Mouse (Mus musculus): ENCODE measurements around the gene Skida1. TPM values are rescaled to one million over a fixed set of nuclear protein-coding genes. Genes with fewer than 3 reads are reported as not detected.

Skida1 gene
- polyA plus RNA-seq, 1 experiment, result 25.4 TPM

DNA sequence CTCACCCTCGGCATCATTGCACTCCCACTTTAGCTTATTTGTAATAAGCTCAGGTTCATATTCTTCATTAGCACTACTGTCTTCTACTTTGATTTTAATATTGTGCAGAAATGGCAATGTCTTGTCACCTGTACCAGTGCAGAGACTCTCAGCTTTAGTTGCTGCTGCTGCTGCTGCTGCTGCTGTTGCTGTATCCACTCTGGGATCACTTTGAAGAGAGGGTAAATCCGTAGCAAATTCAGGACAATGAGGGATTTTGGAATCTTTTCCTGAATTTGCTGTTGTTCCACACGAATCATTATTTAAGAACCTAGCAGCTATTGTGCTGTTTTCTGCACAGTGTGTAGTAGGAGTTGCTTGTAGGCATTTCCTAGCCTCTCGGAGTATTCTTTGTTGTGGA is 2.7 kb downstream of the Skida1 start:
- TF ChIP-seq CTCF (IDR thresholded peaks at IDR 0.05; ENCODE audit: borderline replicate concordance, extremely low read depth, insufficient read depth, insufficient read length) (no peak), POLR2A (IDR thresholded peaks at IDR 0.05; ENCODE audit: borderline replicate concordance, extremely low read depth, insufficient read depth, insufficient read length, poor library complexity, severe bottlenecking) (no peak)
- DNase-seq (ENCODE audit: low read depth), result peak; percentile 68

DNA sequence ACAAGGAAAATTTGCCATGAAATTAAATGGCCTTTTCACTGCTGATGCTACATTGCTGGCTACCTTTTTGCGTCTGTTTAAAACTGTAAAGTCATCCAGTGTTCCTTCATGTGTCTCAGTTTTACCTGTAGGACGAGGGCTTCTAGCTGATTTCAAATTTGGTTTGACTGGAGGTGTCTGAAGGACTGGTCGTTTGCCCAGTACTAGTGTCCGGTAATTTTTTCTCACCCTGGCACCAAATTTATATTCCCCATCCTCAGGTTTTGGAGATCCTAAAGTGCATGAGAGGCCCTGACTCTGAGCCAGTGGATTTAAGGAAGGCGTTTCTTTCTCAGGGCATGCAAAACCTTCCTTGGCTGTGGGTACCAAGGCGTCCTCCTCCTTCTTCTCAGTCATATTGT is 3.1 kb downstream of the Skida1 start:
- no peak for TF ChIP-seq CTCF (IDR thresholded peaks at IDR 0.05; ENCODE audit: borderline replicate concordance, extremely low read depth, insufficient read depth, insufficient read length)
- no peak for TF ChIP-seq POLR2A (IDR thresholded peaks at IDR 0.05; ENCODE audit: borderline replicate concordance, extremely low read depth, insufficient read depth, insufficient read length, poor library complexity, severe bottlenecking)
- peak; percentile 62 for DNase-seq (ENCODE audit: low read depth)

DNA sequence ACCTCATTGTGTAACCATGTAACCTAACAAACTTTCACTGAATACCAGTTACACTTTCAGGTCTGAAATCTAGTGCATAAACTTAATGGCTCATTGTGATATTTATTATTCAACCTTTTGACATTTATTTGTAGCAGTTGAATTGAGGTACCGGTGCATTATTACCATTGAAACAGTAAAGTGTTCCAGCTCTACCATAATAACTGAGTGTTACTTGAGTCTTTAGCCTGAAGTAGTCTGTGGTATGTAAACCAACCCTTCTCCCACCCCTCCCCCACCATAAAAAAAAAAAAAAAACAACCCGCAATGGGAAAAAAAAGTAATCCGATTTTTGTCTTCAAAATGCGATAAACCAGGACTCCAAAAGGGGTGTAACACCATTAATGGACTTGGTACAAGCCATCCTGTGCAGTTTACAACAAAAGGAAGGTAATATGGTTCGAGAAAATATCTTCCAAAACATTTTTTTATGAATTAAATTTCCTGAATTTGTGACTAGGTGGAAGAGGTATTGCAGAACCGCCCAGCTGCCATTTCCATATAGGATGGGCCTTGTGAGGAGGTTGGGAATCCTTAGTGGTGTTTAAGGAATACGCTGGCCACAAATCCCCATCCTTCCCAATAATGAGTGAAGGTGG is 3.6 kb downstream of the Skida1 start:
- no peak for TF ChIP-seq POLR2A (IDR thresholded peaks at IDR 0.05; ENCODE audit: borderline replicate concordance, extremely low read depth, insufficient read depth, insufficient read length, poor library complexity, severe bottlenecking)
- TF ChIP-seq CTCF (IDR thresholded peaks at IDR 0.05; ENCODE audit: borderline replicate concordance, extremely low read depth, insufficient read depth, insufficient read length), result no peak
- peak; percentile 63 for DNase-seq (ENCODE audit: low read depth)

DNA sequence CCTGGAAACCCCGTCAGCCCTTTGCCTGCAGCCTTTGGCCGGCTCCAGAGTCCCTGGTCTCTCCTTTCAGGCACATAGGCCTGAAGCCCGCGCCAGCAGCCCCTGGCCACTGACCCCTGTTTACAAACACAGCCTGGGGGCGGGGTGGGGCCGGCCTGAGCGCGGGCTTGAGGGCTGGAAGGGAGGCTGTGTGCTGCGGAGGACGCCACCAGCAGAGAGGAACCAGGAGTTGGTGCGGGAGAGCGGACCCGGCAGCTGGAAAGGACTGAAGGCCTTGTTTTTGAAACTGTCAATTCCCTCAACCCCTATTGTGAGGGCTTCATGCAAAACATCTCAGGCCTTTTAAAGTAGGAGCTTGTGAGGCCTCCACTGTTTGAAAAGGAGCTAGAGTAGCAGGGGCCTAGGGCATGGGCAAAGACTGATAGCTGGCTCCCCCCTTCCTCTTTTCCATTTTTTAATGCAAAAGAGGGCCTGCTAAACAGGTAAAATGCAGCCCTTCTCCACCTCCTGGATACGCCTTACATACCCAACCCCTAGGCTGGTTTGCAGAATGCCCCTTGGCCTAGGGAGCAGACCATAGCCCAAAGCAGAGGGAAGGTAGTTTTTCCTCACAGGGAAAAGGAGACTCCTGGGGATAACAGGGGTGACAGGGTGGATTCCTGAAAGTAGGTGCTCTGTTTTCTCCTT is 7.5 kb downstream of the Skida1 start:
- peak; percentile 97 for DNase-seq (ENCODE audit: low read depth)
- no peak for TF ChIP-seq POLR2A (IDR thresholded peaks at IDR 0.05; ENCODE audit: borderline replicate concordance, extremely low read depth, insufficient read depth, insufficient read length, poor library complexity, severe bottlenecking)

DNA sequence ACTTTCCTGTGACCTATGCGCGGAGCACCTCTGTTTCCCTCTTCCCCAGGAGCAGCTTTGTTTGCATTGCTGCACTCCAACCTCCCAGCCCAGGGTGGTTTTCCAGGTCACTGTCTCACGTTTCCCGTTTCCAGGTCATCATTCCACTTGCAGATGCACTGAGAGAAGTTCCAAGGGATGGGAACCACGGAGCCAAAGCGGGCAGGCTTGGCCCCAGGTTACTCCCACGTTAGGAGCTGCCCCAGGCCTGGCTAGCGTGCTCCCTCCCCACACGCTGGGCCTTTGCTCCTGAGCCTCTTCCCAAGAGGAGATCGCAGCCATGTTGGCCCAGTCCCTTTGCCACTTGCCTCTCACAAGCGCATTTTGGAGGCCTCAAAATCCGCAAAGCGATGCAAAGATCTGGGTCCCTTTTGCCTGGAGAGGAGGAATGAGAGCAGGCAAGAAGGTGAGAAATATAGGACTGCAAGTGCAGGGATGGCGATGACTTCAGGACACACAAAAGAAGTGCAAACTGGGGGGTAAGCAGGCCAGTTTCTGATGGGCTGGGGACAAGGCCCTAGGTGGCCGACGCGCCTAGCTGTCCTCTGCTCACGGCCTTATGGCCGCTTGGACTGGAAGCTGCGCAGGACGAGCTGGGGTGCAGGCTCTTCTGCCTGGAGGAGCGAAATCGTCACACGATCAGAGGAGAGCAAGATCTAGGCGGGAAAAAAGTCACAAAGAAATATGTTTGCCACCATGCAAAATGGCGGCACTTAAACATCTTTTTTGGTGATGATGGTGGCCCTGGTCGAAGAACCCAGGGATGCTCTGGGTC is 8.3 kb downstream of the Skida1 start:
- peak; percentile 80 for DNase-seq (ENCODE audit: low read depth)
- TF ChIP-seq POLR2A (IDR thresholded peaks at IDR 0.05; ENCODE audit: borderline replicate concordance, extremely low read depth, insufficient read depth, insufficient read length, poor library complexity, severe bottlenecking) (no peak), CTCF (IDR thresholded peaks at IDR 0.05; ENCODE audit: borderline replicate concordance, extremely low read depth, insufficient read depth, insufficient read length) (no peak)

DNA sequence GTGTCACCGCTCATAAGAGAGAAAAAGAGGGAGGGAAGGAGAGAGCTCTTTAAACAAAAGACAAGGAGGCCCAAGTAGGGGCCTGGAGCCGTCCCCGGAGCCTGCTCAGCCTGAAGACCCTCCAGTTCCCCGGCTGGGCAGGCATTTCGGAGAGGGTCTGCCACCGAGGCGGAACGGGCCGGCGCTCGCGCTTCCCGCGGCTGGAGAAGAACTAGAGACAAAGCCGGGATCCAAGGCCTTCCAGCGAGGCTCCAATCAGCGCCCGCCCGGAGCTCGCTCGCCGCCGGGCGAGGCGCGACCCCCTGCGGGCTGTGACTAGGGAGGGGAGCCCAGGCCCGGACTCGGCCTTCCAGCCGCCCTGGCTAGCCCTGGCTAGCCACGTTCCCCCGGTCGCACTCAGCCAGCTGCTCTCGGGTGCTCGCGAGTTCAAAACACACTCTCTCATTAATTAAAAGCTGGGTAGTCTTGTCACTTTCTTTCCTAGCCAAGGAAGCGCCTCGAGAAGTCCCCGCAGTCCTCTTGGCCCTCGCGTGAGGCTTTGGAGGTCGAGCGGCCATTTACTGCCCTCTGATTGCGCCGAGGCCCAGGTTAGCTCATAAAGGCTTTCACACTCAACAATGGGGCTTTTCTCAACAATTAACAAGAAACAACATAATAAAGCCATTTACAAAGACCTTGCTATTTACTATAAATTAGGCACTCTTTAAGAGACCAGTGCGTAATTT is 9.1 kb downstream of the Skida1 start:
- peak; percentile 83 for DNase-seq (ENCODE audit: low read depth)
- TF ChIP-seq CTCF (IDR thresholded peaks at IDR 0.05; ENCODE audit: borderline replicate concordance, extremely low read depth, insufficient read depth, insufficient read length) (no peak), POLR2A (IDR thresholded peaks at IDR 0.05; ENCODE audit: borderline replicate concordance, extremely low read depth, insufficient read depth, insufficient read length, poor library complexity, severe bottlenecking) (no peak)

DNA sequence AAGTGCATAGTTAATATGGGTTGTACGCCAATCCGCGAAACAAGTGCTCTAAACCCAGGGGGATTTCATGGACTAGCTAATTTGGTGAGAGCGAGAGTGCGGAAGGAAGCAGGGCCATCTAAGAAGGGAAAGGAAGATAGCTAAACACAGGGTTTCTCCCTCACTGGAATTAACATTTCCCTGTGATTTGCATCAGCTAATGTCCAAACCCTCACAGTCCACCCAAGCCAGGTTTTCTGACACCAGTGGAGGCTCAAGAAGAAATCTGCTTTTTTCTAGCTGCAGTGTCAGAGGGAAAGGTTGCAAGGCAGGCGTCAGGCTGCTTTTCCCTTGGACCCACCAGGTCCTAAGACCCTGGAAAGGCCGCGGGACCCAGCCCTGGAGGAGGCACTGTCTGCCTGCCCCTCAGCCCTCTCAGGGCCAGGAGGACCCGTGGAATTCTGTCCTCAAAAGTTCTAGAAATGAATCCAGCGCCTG is 9.9 kb downstream of the Skida1 start:
- DNase-seq (ENCODE audit: low read depth), result peak; percentile 79
- TF ChIP-seq POLR2A (IDR thresholded peaks at IDR 0.05; ENCODE audit: borderline replicate concordance, extremely low read depth, insufficient read depth, insufficient read length, poor library complexity, severe bottlenecking) (no peak), CTCF (IDR thresholded peaks at IDR 0.05; ENCODE audit: borderline replicate concordance, extremely low read depth, insufficient read depth, insufficient read length) (no peak)

DNA sequence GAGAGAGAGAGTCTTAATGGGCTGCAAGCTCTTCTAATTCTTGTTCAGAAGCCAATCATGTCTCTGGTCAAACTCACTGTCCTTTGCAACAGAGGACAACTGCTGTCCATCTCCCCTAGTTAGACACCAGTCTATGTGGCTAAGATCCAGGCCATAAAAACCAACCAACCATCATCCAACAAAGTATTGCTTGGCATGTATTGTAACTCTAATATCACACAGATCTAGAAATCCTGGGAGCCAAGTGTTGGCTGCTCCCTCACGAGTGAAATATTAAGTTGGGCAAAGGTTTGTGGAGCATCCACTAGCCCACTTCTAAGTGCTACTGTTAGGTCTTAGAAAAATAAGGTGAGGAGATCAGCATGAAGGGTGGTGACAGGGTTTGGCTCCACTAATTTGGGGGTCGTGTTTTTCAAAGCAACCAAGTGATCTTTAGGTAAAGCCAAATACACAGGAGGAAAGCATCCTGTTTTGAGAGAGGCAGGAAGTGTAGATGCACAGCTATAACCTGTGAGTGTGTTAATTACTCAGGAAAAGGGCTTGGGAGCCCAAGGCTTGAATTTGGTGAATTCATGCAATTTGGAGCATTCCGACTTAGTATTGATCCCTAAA is 10.6 kb downstream of the Skida1 start:
- no peak for TF ChIP-seq CTCF (IDR thresholded peaks at IDR 0.05; ENCODE audit: borderline replicate concordance, extremely low read depth, insufficient read depth, insufficient read length)
- no peak for TF ChIP-seq POLR2A (IDR thresholded peaks at IDR 0.05; ENCODE audit: borderline replicate concordance, extremely low read depth, insufficient read depth, insufficient read length, poor library complexity, severe bottlenecking)
- no peak for DNase-seq (ENCODE audit: low read depth)

DNA sequence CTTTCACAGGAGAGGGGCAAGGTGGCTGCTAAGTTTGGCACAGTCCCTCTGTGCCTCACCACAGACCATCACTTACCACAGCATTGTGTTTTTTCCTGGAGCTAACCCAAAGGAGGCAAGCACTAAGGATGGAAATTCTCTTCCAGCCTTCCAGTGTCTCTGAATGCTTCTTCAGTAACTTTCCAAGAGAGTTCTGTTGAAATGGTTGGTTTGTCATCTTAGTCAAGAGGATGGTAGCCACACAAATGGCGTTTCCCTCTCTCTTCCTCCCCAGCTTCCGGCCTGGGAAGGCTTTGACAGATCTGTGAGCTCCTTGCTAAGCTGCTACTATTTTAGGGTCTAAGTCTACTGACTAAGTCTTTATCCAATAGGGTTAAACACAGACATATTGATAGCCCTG is 11.4 kb downstream of the Skida1 start, which contains the start of gene A930004D18Rik:
Gene A930004D18Rik (minus strand): TSS at position 247 of the 400 bp plus-strand sequence.
- TF ChIP-seq CTCF (IDR thresholded peaks at IDR 0.05; ENCODE audit: borderline replicate concordance, extremely low read depth, insufficient read depth, insufficient read length), result no peak
- no peak for TF ChIP-seq POLR2A (IDR thresholded peaks at IDR 0.05; ENCODE audit: borderline replicate concordance, extremely low read depth, insufficient read depth, insufficient read length, poor library complexity, severe bottlenecking)
- peak; percentile 22 for DNase-seq (ENCODE audit: low read depth)

DNA sequence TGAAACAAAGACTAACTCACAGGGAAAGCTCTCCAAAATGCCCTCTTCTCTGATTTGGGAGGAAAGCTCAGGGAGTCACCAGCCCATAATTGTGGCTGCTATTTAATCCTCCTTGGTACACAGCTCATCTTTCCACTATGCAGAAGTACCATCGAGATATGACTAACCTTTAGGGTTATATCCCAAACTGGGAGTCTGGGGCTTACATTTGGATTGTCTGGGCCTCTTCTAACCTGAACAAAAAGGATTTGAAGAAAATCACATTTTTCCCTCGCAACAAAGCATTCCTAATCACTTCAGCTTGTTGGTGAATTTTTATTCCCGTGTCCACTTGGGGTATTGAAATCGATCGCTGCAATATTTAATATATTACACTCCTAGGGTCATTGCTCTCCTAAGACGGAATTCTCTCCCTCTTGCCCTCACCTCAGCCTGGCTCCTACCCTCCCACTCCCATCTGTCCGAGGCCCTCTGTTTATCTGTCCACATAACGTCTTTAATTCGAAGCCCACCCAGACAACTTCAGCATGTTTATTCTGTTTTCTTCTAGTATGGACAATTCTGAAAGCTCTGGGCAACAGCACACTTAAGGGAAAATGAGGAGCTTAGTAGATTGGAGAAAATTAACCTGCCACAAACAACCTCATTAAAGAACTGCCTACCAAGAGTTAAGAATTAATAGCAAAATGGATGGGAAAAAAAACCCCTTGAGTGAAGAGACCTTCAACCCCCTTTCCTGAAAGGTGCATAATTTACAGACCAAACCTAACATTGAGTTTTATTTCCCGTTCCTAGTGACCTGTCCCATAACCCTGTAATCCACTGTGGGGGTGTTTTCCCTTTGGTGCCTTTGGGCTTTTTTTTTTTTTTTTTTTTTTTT is 14.2 kb downstream of the Skida1 start:
- DNase-seq (ENCODE audit: low read depth), result peak; percentile 59
- TF ChIP-seq CTCF (IDR thresholded peaks at IDR 0.05; ENCODE audit: borderline replicate concordance, extremely low read depth, insufficient read depth, insufficient read length), result no peak
- TF ChIP-seq POLR2A (IDR thresholded peaks at IDR 0.05; ENCODE audit: borderline replicate concordance, extremely low read depth, insufficient read depth, insufficient read length, poor library complexity, severe bottlenecking), result no peak
